Mouse (Mus musculus): ENCODE data around the gene Ints14. TPM values are rescaled to one million over a fixed set of nuclear protein-coding genes. Genes with fewer than 3 reads are reported as not detected.

Gene Ints14
- total RNA-seq, 2 experiments from 2014 or later: 19.9 to 20.2 TPM

GRCm38 (mm10) chr9:65016241-65016977 lies 55.7 kb downstream of the Ints14 start:
- peak overlapping the region; percentile 96 for H3K27ac ChIP-seq
- DNase-seq (ENCODE audit: low spot score in 2 of 2): peak in 1 of 2 experiments; percentile 37
- no peak overlapping the region; the same call in 1 of the 2 replicates for H3K4me3 ChIP-seq
- no peak for TF ChIP-seq CTCF (conservative IDR thresholded peaks at IDR 0.05)

GRCm38 (mm10) chr9:65016978-65017827 lies 56.5 kb downstream of the Ints14 start:
- no peak for DNase-seq (ENCODE audit: low spot score in 2 of 2)
- no peak for TF ChIP-seq CTCF (conservative IDR thresholded peaks at IDR 0.05)
- Histone ChIP-seq H3K4me3 (peak overlapping the region; percentile 17; the same call in 1 of the 2 replicates), H3K27ac (peak overlapping the region; percentile 96)

GRCm38 (mm10) chr9:65017896-65018295 lies 57.2 kb downstream of the Ints14 start:
- Histone ChIP-seq H3K27ac (peak overlapping the region; percentile 96), H3K4me3 (peak overlapping the region; percentile 95; the same call in 1 of the 2 replicates)
- no peak for DNase-seq (ENCODE audit: low spot score in 2 of 2)
- TF ChIP-seq CTCF (conservative IDR thresholded peaks at IDR 0.05): no peak

GRCm38 (mm10) chr9:65018588-65019121 lies 58.0 kb downstream of the Ints14 start:
- TF ChIP-seq CTCF (conservative IDR thresholded peaks at IDR 0.05): no peak
- DNase-seq (ENCODE audit: low spot score in 2 of 2): no peak
- Histone ChIP-seq H3K27ac (peak overlapping the region; percentile 96), H3K4me3 (peak overlapping the region; percentile 95)

GRCm38 (mm10) chr9:65019146-65019545 lies 58.4 kb downstream of the Ints14 start:
- no peak for TF ChIP-seq CTCF (conservative IDR thresholded peaks at IDR 0.05)
- no peak for DNase-seq (ENCODE audit: low spot score in 2 of 2)
- Histone ChIP-seq H3K4me3 (peak overlapping the region; percentile 95), H3K27ac (peak overlapping the region; percentile 96; the same call in 1 of the 2 replicates)

GRCm38 (mm10) chr9:65020128-65020527 lies 59.4 kb downstream of the Ints14 start:
- Histone ChIP-seq H3K27ac (peak overlapping the region; percentile 96), H3K4me3 (peak overlapping the region; percentile 95)
- no peak for DNase-seq (ENCODE audit: low spot score in 2 of 2)
- no peak for TF ChIP-seq CTCF (conservative IDR thresholded peaks at IDR 0.05)

- DNase-seq (ENCODE audit: low spot score in 2 of 2): peak; percentile 86 to 92
- peak within 1 kb of the TSS; percentile 96 for H3K27ac ChIP-seq
- TF ChIP-seq CTCF (conservative IDR thresholded peaks at IDR 0.05): no peak
- H3K4me3 ChIP-seq: peak within 1 kb of the TSS; percentile 95
These were observed 60.5 kb downstream of the Ints14 start, which contains the start of gene Hacd3 for GRCm38 (mm10) chr9:65020991-65021886. TSS of gene Hacd3 (minus strand) at chr9:65021693.

GRCm38 (mm10) chr9:65021887-65022579 lies 61.3 kb downstream of the Ints14 start:
- peak overlapping the region; percentile 95 for H3K4me3 ChIP-seq
- TF ChIP-seq CTCF (conservative IDR thresholded peaks at IDR 0.05): no peak
- H3K27ac ChIP-seq: peak overlapping the region; percentile 96
- DNase-seq (ENCODE audit: low spot score in 2 of 2): no peak

- Histone ChIP-seq H3K27ac (peak overlapping the region; percentile 96; the same call in 1 of the 2 replicates), H3K4me3 (no peak overlapping the region)
- 0 out of 2 replicates have a peak, but pooled peaks have one; percentile 4 for TF ChIP-seq CTCF (conservative IDR thresholded peaks at IDR 0.05)
- no peak for DNase-seq (ENCODE audit: low spot score in 2 of 2)
These were observed 62.0 kb downstream of the Ints14 start for GRCm38 (mm10) chr9:65022580-65023135.

- Histone ChIP-seq H3K4me3 (no peak overlapping the region), H3K27ac (no peak overlapping the region)
- TF ChIP-seq CTCF (conservative IDR thresholded peaks at IDR 0.05): no peak
- no peak for DNase-seq (ENCODE audit: low spot score in 2 of 2)
These were observed 62.7 kb downstream of the Ints14 start for GRCm38 (mm10) chr9:65023447-65023846.

GRCm38 (mm10) chr9:65027241-65027640 lies 66.5 kb downstream of the Ints14 start:
- no peak overlapping the region for H3K27ac ChIP-seq
- DNase-seq (ENCODE audit: low spot score in 2 of 2): no peak
- no peak overlapping the region for H3K4me3 ChIP-seq
- TF ChIP-seq CTCF (conservative IDR thresholded peaks at IDR 0.05): no peak

Measured in layer of hippocampus, adult 2 months (tissue).